Mouse (Mus musculus) embryonic facial prominence, embryonic 14.5 days (tissue): ENCODE results near the gene Arl5c. TPM values are rescaled to one million over a fixed set of nuclear protein-coding genes. Genes with fewer than 3 reads are reported as not detected.

Experiments used
- ATAC-seq: fragments of 200-750 bp; cut with Nextera tagmentation; 2 replicates; pipeline ENCODE4 v1.8.0; 2017; ENCODE audit warnings: low read depth, moderate number of reproducible peaks, moderate TSS enrichment
- DNase-seq: peaks from one replicate; pipeline ENCODE4 v3.0.0-alpha.2; 2015; ENCODE audit warnings: low spot score
- H3K27ac ChIP-seq: fragments of 300-500 bp; sonication (generic); replicated peaks from 2 replicates; pipeline ENCODE4 v1.5.1; 2014; ENCODE audit warnings: low read depth, mild to moderate bottlenecking, low read length, moderate library complexity
- H3K27me3 ChIP-seq: fragments of 300-500 bp; sonication (generic); replicated peaks from 2 replicates; pipeline ENCODE4 v1.6.1; 2014; ENCODE audit warnings: low read length; ENCODE audit not compliant: control insufficient read depth, insufficient read depth
- H3K36me3 ChIP-seq: fragments of 300-500 bp; sonication (generic); 2 replicates; pipeline ENCODE4 v1.6.1; 2014; ENCODE audit warnings: low read length, mixed read lengths; ENCODE audit not compliant: control insufficient read depth, insufficient read depth
- H3K4me1 ChIP-seq: fragments of 300-500 bp; sonication (generic); 2 replicates; pipeline ENCODE4 v1.6.1; 2014; ENCODE audit warnings: antibody characterized with exemption, low read length; ENCODE audit not compliant: control insufficient read depth, insufficient read depth
- H3K4me2 ChIP-seq: fragments of 300-500 bp; sonication (generic); 2 replicates; pipeline ENCODE4 v1.6.1; 2014; ENCODE audit warnings: low read depth, mild to moderate bottlenecking, low read length, moderate library complexity, mixed read lengths
- H3K4me3 ChIP-seq: fragments of 300-500 bp; sonication (generic); 2 replicates; pipeline ENCODE4 v1.5.1; 2014; ENCODE audit warnings: low read depth, mild to moderate bottlenecking, low read length
- H3K9ac ChIP-seq: fragments of 300-500 bp; sonication (generic); 2 replicates; pipeline ENCODE4 v1.6.1; 2014; ENCODE audit warnings: low read depth, mild to moderate bottlenecking, low read length, moderate library complexity, mixed read lengths
- H3K9me3 ChIP-seq: fragments of 300-500 bp; sonication (generic); 2 replicates; pipeline ENCODE4 v1.6.1; 2016; ENCODE audit warnings: low read length; ENCODE audit not compliant: control insufficient read depth
- WGBS: fragments of 180-500 bp; shearing (Covaris S2); extraction: QIAGEN DNeasy Blood & Tissue Kit; methylation state at CpG from one replicate; pipeline ENCODE4 v1.1.7; 2014; 5-methylcytosine and 5-hydroxymethylcytosine counted together
- polyA plus RNA-seq: library from polyadenylated mRNA; unstranded; fragments of >200 nt; fragmentation: Nextera tagmentation; extraction: Ambion mirVana; gene quantifications from 2 replicates; pipeline ENCODE4 v1.2.1, GENCODE M21; 2014

Arl5c gene
- polyA plus RNA-seq, 1 experiment from 2014 or later, result 7.0 TPM

DNA sequence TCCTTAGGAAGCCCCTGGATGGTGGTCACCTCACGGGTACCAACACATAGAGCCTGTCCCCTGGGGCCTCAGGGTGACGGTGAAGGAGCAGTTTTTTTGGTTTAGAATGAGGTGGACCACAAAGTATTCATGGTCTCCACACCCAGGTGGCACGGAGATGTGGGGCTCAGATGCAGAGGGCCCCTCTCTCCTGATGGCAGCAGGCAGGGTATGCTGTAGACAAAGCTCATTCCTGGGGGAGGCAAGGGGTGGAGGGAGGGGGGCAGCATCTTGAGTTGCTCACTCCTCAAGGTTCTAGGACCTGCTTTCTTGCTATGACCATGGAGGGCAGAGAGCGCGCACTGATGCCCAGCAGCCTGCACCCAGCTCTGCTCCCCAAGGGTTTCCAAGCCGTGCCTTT is 6.0 kb upstream of the Arl5c start:
- H3K9me3 ChIP-seq, result no peaks in the 10 kb centered on the region
- no peak overlapping the region for H3K4me2 ChIP-seq
- no peak overlapping the region for H3K4me3 ChIP-seq
- H3K4me1 ChIP-seq, result 0 out of 2 replicates have a peak, but pooled peaks cover 7% of the 10 kb centered on the region
- no peaks in the 10 kb centered on the region for H3K27me3 ChIP-seq
- H3K27ac ChIP-seq, result no peak overlapping the region
- 56% methylated on average over 6 of the region's 6 CpGs for WGBS
- peaks cover 37% of the 10 kb centered on the region for H3K36me3 ChIP-seq
- ATAC-seq (no peak), DNase-seq (no peak)
- no peak overlapping the region for H3K9ac ChIP-seq

- WGBS, result 39% methylated on average over 11 of the region's 11 CpGs
- DNase-seq, result no peak
- Histone ChIP-seq H3K9ac (no peak overlapping the region), H3K4me3 (no peak overlapping the region), H3K9me3 (no peaks in the 10 kb centered on the region), H3K4me2 (no peak overlapping the region), H3K36me3 (peaks cover 31% of the 10 kb centered on the region), H3K4me1 (0 out of 2 replicates have a peak, but pooled peaks cover 7% of the 10 kb centered on the region), H3K27me3 (no peaks in the 10 kb centered on the region), H3K27ac (no peak overlapping the region)
- ATAC-seq, result no peak
Measured at GRCm38 (mm10) chr11:98001351-98001824, 5.4 kb upstream of the Arl5c start.

DNA sequence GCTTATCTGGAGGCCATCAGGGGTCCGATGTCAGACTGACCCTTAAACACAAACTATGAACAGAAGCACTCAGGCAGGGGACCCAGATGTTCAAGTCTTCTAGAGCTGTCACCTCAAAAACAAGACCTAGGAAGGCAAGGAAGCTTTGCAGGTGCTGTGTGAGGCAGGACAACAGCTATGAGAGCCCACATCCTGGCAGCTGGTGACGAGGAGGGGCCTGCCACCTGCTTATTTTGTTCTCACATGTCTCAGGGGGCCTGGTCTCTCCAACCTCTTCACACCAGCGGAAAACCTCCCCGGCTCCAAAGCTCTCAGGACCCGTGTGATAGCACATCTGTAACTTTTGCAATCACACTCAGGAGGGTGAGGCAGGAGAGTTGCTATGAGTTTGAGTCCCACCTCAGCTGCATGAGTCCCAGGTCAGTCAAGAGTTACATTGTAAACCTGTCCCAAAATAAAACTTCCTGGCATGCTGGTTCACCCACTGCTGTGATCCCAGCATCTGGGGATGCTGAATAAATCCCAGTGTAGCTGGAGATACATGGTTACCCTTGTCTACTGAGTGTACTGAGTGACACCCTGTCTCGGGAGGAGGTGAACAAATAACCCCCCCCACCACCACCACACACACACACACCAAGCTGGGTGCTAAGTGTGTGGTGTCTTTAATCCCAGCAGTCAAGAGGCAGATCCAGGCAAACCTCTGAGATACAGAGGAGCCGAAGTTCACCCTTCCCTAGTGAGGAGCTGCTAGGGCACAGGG is 4.6 kb upstream of the Arl5c start:
- 0 out of 2 replicates have a peak, but pooled peaks cover 7% of the 10 kb centered on the region for H3K4me1 ChIP-seq
- DNase-seq (no peak), ATAC-seq (no peak)
- no peaks in the 10 kb centered on the region for H3K9me3 ChIP-seq
- H3K4me3 ChIP-seq, result no peak overlapping the region
- H3K27ac ChIP-seq, result no peak overlapping the region
- WGBS, result 40% methylated on average over 7 of the region's 7 CpGs
- no peak overlapping the region for H3K4me2 ChIP-seq
- H3K9ac ChIP-seq, result no peak overlapping the region
- no peaks in the 10 kb centered on the region for H3K27me3 ChIP-seq
- peaks cover 22% of the 10 kb centered on the region for H3K36me3 ChIP-seq

GRCm38 (mm10) chr11:97999748-98000147 is 3.8 kb upstream of the Arl5c start:
- ATAC-seq (no peak), DNase-seq (no peak)
- Histone ChIP-seq H3K27ac (no peak overlapping the region), H3K4me2 (no peak overlapping the region), H3K36me3 (peaks cover 14% of the 10 kb centered on the region), H3K27me3 (no peaks in the 10 kb centered on the region), H3K4me3 (no peak overlapping the region), H3K9me3 (no peaks in the 10 kb centered on the region), H3K9ac (no peak overlapping the region), H3K4me1 (peaks cover 11% of the 10 kb centered on the region; the same call in 1 of the 2 replicates)
- WGBS, result 53% methylated on average over 5 of the region's 5 CpGs

DNA sequence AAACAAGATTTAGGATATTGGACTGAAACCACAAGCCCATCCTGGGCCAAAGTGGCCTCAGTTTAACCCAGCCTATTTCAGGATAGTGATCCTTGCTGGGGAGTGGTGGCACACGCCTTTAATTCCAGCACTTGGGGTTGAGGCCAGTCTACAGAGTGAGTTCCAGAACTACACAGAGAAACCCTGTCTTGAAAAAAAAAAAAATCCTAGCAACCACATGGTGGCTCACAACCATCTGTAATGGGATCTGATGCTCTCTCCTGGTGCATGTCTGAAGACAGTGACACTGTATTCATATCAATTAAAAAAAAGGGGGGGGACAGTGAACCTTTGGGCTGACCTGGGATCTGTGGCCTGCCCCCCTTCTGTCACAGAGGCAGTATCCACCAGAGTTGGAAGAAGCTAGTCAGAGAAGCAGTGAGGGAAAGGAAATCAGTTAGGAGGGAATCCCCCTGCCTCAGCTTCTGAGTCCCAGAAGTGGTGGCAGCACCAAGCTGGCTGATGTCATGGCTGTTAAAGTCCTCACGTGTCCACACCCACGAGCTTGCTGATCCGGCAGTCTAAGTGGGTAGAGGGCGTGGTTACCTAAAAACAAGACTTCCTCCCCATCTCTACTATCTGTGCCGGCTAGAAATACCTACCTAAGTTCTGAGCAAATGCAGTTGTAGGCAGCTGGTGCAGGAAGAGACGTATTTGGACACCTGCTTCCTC is 3.1 kb upstream of the Arl5c start:
- no peaks in the 10 kb centered on the region for H3K27me3 ChIP-seq
- 47% methylated on average over 7 of the region's 7 CpGs for WGBS
- no peak overlapping the region for H3K9ac ChIP-seq
- H3K27ac ChIP-seq, result no peak overlapping the region
- H3K4me1 ChIP-seq, result peaks cover 16% of the 10 kb centered on the region; the same call in 1 of the 2 replicates
- H3K4me3 ChIP-seq, result no peak overlapping the region
- ATAC-seq (no peak), DNase-seq (no peak)
- H3K9me3 ChIP-seq, result no peaks in the 10 kb centered on the region
- H3K4me2 ChIP-seq, result no peak overlapping the region
- H3K36me3 ChIP-seq, result peaks cover 7% of the 10 kb centered on the region; the same call in 1 of the 2 replicates

GRCm38 (mm10) chr11:97998074-97998793 is 2.3 kb upstream of the Arl5c start:
- Histone ChIP-seq H3K4me3 (no peak overlapping the region), H3K4me1 (peaks cover 16% of the 10 kb centered on the region; the same call in 1 of the 2 replicates)

GRCm38 (mm10) chr11:97997387-97997960 is 1.5 kb upstream of the Arl5c start:
- Histone ChIP-seq H3K36me3 (no peaks in the 10 kb centered on the region), H3K27me3 (no peaks in the 10 kb centered on the region), H3K4me3 (no peak overlapping the region), H3K9ac (no peak overlapping the region), H3K4me2 (no peak overlapping the region), H3K9me3 (no peaks in the 10 kb centered on the region), H3K4me1 (peaks cover 12% of the 10 kb centered on the region; the same call in 1 of the 2 replicates), H3K27ac (no peak overlapping the region)
- DNase-seq, result no peak
- no peak for ATAC-seq
- 68% methylated on average over 8 of the region's 8 CpGs for WGBS

More at GRCm38 (mm10) chr11:97998074-97998793, 2.3 kb upstream of the Arl5c start:
- no peak for DNase-seq
- no peak overlapping the region for H3K9ac ChIP-seq
- WGBS, result 67% methylated on average over 8 of the region's 11 CpGs
- H3K4me2 ChIP-seq, result no peak overlapping the region
- 0 out of 2 replicates have a peak, but pooled peaks cover 5% of the 10 kb centered on the region for H3K36me3 ChIP-seq
- ATAC-seq, result no peak
- no peaks in the 10 kb centered on the region for H3K27me3 ChIP-seq
- no peaks in the 10 kb centered on the region for H3K9me3 ChIP-seq
- no peak overlapping the region for H3K27ac ChIP-seq

DNA sequence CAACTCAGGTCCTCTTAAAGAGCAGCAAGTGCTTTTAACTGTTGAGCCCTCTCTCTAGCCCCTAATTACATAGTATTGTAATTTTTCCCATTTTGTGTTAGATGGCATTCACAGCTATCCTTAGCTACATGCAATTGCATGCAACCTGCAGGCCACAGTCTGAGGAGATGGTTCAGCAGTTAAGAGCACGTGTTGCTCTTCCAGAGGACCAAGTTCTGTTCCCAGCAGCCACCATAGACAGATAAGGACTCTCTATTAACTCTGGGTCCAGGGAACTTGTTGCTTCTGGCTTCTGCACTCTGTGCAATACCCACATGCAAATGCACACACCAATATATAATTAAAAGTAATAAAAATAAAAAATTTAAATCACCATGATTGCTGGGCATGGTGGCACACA is 710 bp upstream of the Arl5c start:
- Histone ChIP-seq H3K36me3 (no peaks in the 10 kb centered on the region), H3K4me2 (no peak overlapping the region), H3K27me3 (no peaks in the 10 kb centered on the region), H3K9me3 (no peaks in the 10 kb centered on the region), H3K27ac (no peak overlapping the region), H3K4me3 (no peak overlapping the region), H3K9ac (no peak overlapping the region), H3K4me1 (peaks cover 12% of the 10 kb centered on the region; the same call in 1 of the 2 replicates)
- 81% methylated on average over 1 of the region's 1 CpGs for WGBS
- no peak for DNase-seq
- no peak for ATAC-seq
